Mouse (Mus musculus): Measurements from ENCODE around the gene Ctdnep1.
"Not testable (repeated sequence)": the region's sequence is repeated elsewhere in the genome, so short reads cannot be mapped to it uniquely, and the experiment has no call there.

Gene Ctdnep1

DNA sequence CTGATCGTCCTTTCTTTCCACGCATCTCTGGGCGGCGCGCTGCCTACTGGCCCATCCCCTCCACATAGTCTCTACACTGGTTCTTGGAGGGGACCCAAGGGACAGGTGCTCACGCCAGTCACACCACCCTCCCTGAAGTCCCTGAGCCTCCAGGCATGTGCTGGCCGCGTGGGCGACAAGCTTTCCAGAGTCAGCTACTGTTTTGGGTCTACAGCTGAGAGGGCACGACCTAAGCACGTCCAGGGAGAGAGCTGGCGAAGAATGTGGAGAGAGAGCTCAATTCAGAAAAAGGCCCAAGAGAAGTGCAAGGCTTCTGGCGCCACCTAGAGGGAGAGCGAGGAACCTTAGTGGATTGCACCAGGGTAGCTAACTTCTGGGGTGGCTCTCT lies 32.2 kb upstream of the Ctdnep1 start:
- DNase-seq (ENCODE audit: inconsistent age in 2 of 2, low spot score in 1 of 2) = peak; percentile 88 to 96

- peak in 1 of 2 experiments; percentile 69 for DNase-seq (ENCODE audit: inconsistent age in 2 of 2, low spot score in 1 of 2)
Measured at GRCm38 (mm10) chr11:69950807-69951459, 30.0 kb upstream of the Ctdnep1 start.

- no peak for DNase-seq (ENCODE audit: inconsistent age in 2 of 2, low spot score in 1 of 2)
Measured at GRCm38 (mm10) chr11:69952274-69952673, 28.7 kb upstream of the Ctdnep1 start.

DNA sequence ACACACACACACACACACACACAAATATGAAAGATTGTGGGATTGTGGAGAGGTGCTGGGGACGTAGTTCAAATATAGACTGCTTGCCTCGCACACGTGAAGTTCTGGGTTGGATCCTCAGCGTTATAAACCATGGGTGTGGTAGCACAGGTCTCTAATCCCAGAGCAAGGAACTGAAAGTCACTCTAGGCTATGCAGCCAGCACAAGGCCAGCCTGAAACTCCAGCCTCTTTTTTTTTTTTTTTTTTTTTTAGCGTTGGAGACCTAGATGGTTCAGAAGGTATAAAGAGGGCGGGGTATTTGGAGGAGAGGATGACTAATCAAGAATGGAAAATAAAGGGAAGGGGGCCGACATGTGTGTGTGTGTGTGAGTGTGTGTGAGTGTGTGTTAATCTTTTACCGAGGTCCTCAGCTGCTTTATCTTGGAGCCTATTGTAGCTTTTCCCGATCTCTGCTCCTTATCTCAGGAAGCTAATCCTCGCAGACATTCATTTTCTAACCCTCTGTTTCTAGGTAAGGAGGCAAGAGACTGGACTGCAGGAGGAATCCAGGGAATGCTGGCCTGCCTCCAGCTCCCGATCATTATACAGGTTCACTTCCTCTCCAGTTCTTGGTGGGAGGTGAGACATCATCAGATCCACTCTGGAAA lies 27.6 kb upstream of the Ctdnep1 start:
- DNase-seq (ENCODE audit: inconsistent age in 2 of 2, low spot score in 1 of 2) = no peak

- DNase-seq (ENCODE audit: inconsistent age in 2 of 2, low spot score in 1 of 2) = not testable (repeated sequence)
Measured at GRCm38 (mm10) chr11:69955618-69956017, 25.3 kb upstream of the Ctdnep1 start.

DNA sequence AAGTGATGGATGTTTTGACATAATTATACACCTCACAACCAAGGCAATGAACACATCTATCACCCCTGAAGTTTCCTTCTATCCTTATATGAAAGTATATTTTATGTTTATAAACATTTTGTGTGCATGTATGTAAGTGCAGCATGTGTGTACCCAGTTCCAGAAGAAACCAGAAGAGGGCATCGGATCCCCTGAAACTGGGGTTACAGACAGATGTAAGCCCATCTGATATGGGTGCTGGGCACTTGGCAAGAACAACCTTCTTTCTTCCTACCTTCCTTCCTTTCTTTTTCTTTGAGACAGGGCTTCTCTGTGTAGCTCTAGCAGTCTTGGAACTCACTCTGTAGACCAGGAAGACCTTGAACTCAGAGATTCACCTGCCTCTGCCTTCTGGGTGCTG lies 24.7 kb upstream of the Ctdnep1 start:
- DNase-seq (ENCODE audit: inconsistent age in 2 of 2, low spot score in 1 of 2) = peak in 1 of 2 experiments; percentile 45

- DNase-seq (ENCODE audit: inconsistent age in 2 of 2, low spot score in 1 of 2) = peak in 1 of 2 experiments; percentile 23
Measured at GRCm38 (mm10) chr11:69960616-69961015, 20.3 kb upstream of the Ctdnep1 start.

DNA sequence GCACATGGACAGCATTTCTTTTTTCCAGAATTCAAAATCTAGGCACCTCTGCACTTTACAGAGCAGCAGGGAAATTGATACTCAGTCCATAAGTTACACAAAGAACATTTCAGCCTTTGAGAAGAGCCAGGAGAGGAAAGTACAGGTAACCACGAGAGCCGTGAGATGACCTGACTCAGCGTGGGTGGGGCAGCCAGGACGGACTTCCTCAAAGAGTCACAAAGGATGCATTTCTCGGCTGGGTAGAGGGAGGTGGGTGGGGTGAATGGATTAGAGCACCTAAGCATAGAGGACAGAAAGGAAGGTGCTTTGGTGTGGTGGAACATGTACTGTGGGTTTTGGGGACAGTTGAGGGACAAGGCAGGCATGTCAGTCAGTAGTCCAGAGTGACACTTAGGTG lies 19.1 kb upstream of the Ctdnep1 start:
- DNase-seq (ENCODE audit: inconsistent age in 2 of 2, low spot score in 1 of 2) = no peak

GRCm38 (mm10) chr11:69964650-69965270 lies 16.2 kb upstream of the Ctdnep1 start, which contains the start of gene Cldn7:
Gene Cldn7, plus strand, starts transcription at chr11:69964779.
- peak in 1 of 2 experiments; percentile 18 for DNase-seq (ENCODE audit: inconsistent age in 2 of 2, low spot score in 1 of 2)

DNA sequence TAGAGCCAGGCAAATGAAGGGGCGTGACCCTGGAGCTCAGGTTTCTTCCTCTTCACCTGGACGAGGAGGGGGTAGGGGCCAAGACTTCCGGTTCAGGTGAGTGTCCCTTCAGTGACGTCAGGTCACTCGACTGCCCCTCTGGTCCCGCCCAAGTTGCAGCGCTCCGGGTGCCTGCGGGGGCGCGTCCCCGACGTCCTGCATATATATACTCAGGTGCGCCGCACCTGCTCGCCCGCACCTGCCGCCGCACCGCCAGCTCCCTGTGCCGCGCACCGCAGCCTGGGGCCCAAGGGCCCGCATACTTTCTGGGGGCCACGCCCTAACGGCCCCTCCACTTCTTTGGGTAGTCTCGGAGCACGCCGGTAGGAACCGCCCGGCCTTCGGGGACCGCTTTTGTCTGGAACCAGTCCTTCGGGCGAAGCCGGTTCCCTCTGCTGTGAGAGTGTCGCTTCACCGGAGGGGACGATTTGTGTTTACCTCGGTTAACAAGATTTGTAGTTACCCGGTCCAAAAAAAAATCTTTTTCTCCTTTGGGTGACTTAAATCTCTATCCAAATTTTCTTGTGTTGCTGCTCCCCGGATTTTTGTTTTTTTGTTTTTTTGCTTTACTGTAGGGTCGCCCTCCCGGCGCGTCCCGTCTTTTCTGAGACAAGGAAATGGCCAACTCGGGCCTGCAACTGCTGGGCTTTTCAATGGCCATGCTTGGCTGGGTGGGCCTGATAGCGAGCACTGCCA lies 15.5 kb upstream of the Ctdnep1 start:
- DNase-seq (ENCODE audit: inconsistent age in 2 of 2, low spot score in 1 of 2) = peak in 1 of 2 experiments; percentile 39

GRCm38 (mm10) chr11:69966006-69966859 lies 14.7 kb upstream of the Ctdnep1 start:
- peak in 1 of 2 experiments; percentile 77 for DNase-seq (ENCODE audit: inconsistent age in 2 of 2, low spot score in 1 of 2)

DNA sequence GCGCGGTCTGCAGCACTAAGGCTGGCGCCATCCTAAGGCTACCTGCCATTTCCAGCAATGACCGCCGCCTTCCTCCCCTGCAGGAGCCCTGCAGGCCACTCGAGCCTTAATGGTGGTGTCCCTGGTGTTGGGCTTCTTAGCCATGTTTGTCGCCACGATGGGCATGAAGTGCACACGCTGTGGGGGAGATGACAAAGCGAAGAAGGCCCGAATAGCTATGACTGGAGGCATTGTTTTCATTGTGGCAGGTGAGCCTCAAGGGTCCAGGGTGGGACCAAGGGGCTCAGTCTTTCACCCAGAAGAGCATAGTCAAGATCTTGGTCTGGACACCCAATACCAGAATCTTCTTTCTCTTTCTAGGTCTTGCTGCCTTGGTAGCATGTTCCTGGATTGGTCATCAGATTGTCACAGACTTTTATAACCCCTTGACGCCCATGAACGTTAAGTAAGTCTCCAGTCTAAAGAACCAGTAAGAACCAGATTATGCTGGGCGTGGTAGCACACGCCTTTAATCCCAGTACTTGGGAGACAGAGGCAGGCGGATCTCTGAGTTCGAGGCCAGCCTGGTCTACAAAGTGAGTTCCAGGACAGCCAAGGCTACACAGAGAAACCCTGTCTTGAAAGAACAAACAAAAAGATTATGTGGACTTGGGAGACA lies 14.0 kb upstream of the Ctdnep1 start:
- peak in 1 of 2 experiments; percentile 29 for DNase-seq (ENCODE audit: inconsistent age in 2 of 2, low spot score in 1 of 2)

- peak in 1 of 2 experiments; percentile 18 for DNase-seq (ENCODE audit: inconsistent age in 2 of 2, low spot score in 1 of 2)
Measured at GRCm38 (mm10) chr11:69968793-69969192, 12.2 kb upstream of the Ctdnep1 start.

DNA sequence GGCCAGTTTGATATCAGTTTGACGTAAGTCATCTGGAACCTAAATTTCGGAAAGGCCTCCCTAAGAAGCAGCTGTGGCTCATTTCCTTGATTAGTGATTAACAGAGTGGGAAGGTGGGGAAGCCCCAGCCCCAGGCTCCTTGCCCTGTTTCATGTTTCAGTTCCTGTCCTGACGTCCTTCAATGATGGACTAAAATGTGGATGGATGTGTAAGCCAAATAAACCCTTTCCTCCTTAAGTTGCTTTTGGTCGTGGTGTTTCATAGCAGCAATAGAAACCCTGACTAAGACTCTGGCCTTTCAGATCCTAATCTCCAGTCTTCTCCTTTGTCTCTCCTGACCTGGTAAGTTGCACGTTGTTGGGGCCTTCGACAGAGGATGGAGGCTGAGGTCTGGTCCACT lies 10.7 kb upstream of the Ctdnep1 start:
- no peak for DNase-seq (ENCODE audit: inconsistent age in 2 of 2, low spot score in 1 of 2)

DNA sequence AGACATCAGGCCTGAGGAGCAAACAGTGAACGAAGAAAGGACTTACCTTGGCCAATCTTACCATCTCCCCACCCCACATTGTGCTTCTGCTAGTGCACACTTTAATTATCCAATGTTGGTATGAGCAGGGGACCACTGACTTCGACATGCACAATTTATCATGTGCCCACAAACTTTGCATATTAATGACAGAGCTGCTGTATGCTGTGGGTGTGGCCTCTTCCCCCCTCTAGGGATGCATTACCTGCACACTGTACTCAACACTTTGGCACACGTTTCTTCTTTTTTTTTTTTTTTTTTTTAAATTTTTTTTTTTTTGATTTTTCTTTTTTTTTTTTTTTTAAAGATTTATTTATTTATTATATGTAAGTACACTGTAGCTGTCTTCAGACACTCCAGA lies 10.2 kb upstream of the Ctdnep1 start:
- peak in 1 of 2 experiments; percentile 18 for DNase-seq (ENCODE audit: inconsistent age in 2 of 2, low spot score in 1 of 2)

- peak in 1 of 2 experiments; percentile 72 for DNase-seq (ENCODE audit: inconsistent age in 2 of 2, low spot score in 1 of 2)
Measured at GRCm38 (mm10) chr11:69974907-69975306, 6.0 kb upstream of the Ctdnep1 start.

DNA sequence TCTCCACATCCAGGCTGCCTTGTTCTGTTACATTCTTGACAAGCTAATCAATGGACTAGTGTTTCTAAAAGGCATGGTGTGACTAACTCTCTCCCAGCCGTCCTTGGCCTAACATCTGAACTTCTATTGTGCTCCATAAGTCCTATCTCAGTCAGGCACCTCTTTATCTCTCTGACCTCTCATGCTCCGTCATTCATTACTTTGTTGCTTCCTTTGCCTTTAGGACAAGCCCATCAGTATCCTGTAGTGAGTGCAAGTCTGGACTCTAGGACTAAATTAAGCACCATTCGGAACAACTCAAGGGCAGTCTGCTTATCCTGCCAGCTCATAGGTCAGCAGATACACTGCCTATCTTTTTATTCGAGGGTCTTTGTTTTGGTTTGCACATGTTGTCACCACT lies 4.7 kb upstream of the Ctdnep1 start:
- DNase-seq (ENCODE audit: inconsistent age in 2 of 2, low spot score in 1 of 2) = peak in 1 of 2 experiments; percentile 80

GRCm38 (mm10) chr11:69979827-69980195 lies 1.1 kb upstream of the Ctdnep1 start:
- DNase-seq (ENCODE audit: inconsistent age in 2 of 2, low spot score in 1 of 2) = no peak

- peak; percentile 99 to 100 for DNase-seq (ENCODE audit: inconsistent age in 2 of 2, low spot score in 1 of 2)
Measured at GRCm38 (mm10) chr11:69980196-69981140, 488 bp upstream of the Ctdnep1 start.
